Mouse (Mus musculus) myocyte (in vitro differentiated cells): ENCODE results near the gene Npas2.

Experiments
- E2F4 ChIP-seq: IDR thresholded peaks from one replicate; pipeline ENCODE4 v1.6.1; 2011; ENCODE audit warnings: mild to moderate bottlenecking, control low read depth, moderate library complexity; ENCODE audit not compliant: insufficient read depth
- MAX ChIP-seq: IDR thresholded peaks from one replicate; pipeline ENCODE4 v1.6.1; 2011; ENCODE audit warnings: low read depth, mild to moderate bottlenecking, control low read depth
- MYOG ChIP-seq, 3 experiments: IDR thresholded peaks; one replicate each; pipeline ENCODE4 v1.6.1; 2011; ENCODE audit warnings: control low read depth in 2 of 3, low read depth in 2 of 3, mild to moderate bottlenecking in 2 of 3; ENCODE audit not compliant: insufficient read length in 2 of 3, control insufficient read depth in 1 of 3, insufficient read depth in 1 of 3
- POLR2A ChIP-seq: IDR thresholded peaks from one replicate; pipeline ENCODE4 v1.6.1; 2011; ENCODE audit warnings: low read depth, mild to moderate bottlenecking, control low read depth, moderate library complexity; ENCODE audit not compliant: insufficient read length
- REST ChIP-seq: IDR thresholded peaks from one replicate; pipeline ENCODE4 v1.6.1; 2011; ENCODE audit warnings: mild to moderate bottlenecking, control low read depth, moderate library complexity; ENCODE audit not compliant: insufficient read depth, insufficient read length
- TCF12 ChIP-seq: IDR thresholded peaks from one replicate; pipeline ENCODE4 v1.6.1; 2011; ENCODE audit warnings: mild to moderate bottlenecking, control low read depth; ENCODE audit not compliant: poor library complexity, insufficient read depth, severe bottlenecking
- USF1 ChIP-seq: IDR thresholded peaks from one replicate; pipeline ENCODE4 v1.6.1; 2011; ENCODE audit warnings: low read depth, mild to moderate bottlenecking, control low read depth, moderate library complexity

GRCm38 (mm10) chr1:39367045-39367444 is 173.5 kb downstream of the Npas2 start:
- TF ChIP-seq USF1 (no peak), E2F4 (no peak), POLR2A (no peak), TCF12 (no peak), REST (no peak), MYOG (IDR thresholded peaks at IDR 0.05; ENCODE audit: control insufficient read depth in 1 of 3, insufficient read depth in 1 of 3, insufficient read length in 2 of 3, low read depth in 2 of 3) (no peak), MAX (no peak)
